ENCODE assay signal across 8 mouse cellular contexts in genomic region chr5:33337206-33337605, GRCm38 (mm10). TPM values are rescaled to one million over a fixed set of nuclear protein-coding genes. Genes with fewer than 3 reads are reported as not detected.
DNase-seq lines count a peak whose midpoint lies in the region; ATAC-seq lines count a peak whose summit lies in the region.

No protein-coding gene starts in this region.

- DNase-seq in forebrain, embryonic 10.5 days (ENCODE audit: extremely low spot score, low spot score): no peak
- no peak for DNase-seq in forebrain, embryonic 11.5 days (ENCODE audit: low spot score)
- DNase-seq in lung, adult 18-20 months: peak; percentile 34 to 44
- no peak for DNase-seq in lung, postnatal 14 days
- DNase-seq in limb, embryonic 11.5 days (ENCODE audit: low spot score): no peak
- no peak for DNase-seq in frontal cortex, postnatal 10 days (ENCODE audit: low spot score in 2 of 2)
- no peak for DNase-seq in thymus, postnatal 10 days (ENCODE audit: low spot score in 2 of 2)

- H3K27me3 ChIP-seq in forebrain, embryonic 10.5 days (ENCODE audit: poor library complexity, severe bottlenecking): no peaks in the 10 kb centered on the region
- no peaks in the 10 kb centered on the region for H3K27me3 ChIP-seq in forebrain, embryonic 11.5 days (ENCODE audit: control insufficient read depth, insufficient read depth, low read length)
- H3K27me3 ChIP-seq in limb, embryonic 11.5 days (ENCODE audit: control insufficient read depth, insufficient read depth, low read length): no peaks in the 10 kb centered on the region
- no peaks in the 10 kb centered on the region for H3K27me3 ChIP-seq in neural tube, embryonic 13.5 days

- peak overlapping the region; percentile 66; the same call in 1 of the 2 replicates for H3K4me3 ChIP-seq in forebrain, embryonic 10.5 days
- no peak overlapping the region for H3K4me3 ChIP-seq in forebrain, embryonic 11.5 days (ENCODE audit: low read depth, low read length)
- H3K4me3 ChIP-seq in limb, embryonic 11.5 days (ENCODE audit: low read depth, low read length): no peak overlapping the region
- H3K4me3 ChIP-seq in neural tube, embryonic 13.5 days: peak overlapping the region; percentile 100

- no peak for ATAC-seq in forebrain, embryonic 11.5 days (replicated peaks; ENCODE audit: low FRiP score)
- ATAC-seq in limb, embryonic 11.5 days (ENCODE audit: insufficient number of reproducible peaks, low FRiP score, low TSS enrichment, low read depth): no peak
- no peak for ATAC-seq in neural tube, embryonic 13.5 days (ENCODE audit: low read depth)

- H3K4me1 ChIP-seq in forebrain, embryonic 10.5 days: peaks cover 18% of the 10 kb centered on the region
- H3K4me1 ChIP-seq in forebrain, embryonic 11.5 days (replicated peaks; ENCODE audit: control insufficient read depth, insufficient read depth, low read length): peaks cover 4% of the 10 kb centered on the region
- H3K4me1 ChIP-seq in limb, embryonic 11.5 days (ENCODE audit: control insufficient read depth, insufficient read depth, low read length): peaks cover 9% of the 10 kb centered on the region
- peaks cover 33% of the 10 kb centered on the region for H3K4me1 ChIP-seq in neural tube, embryonic 13.5 days (replicated peaks)

- peaks cover 42% of the 10 kb centered on the region for H3K36me3 ChIP-seq in forebrain, embryonic 10.5 days (replicated peaks)
- H3K36me3 ChIP-seq in forebrain, embryonic 11.5 days (ENCODE audit: control insufficient read depth, insufficient read depth, low read length): no peaks in the 10 kb centered on the region
- H3K36me3 ChIP-seq in limb, embryonic 11.5 days (ENCODE audit: control insufficient read depth, insufficient read depth, low read length): peaks cover 5% of the 10 kb centered on the region
- peaks cover 11% of the 10 kb centered on the region; the same call in 1 of the 2 replicates for H3K36me3 ChIP-seq in neural tube, embryonic 13.5 days

- H3K9ac ChIP-seq in forebrain, embryonic 11.5 days (ENCODE audit: low read length): no peak overlapping the region; the same call in 1 of the 2 replicates
- no peak overlapping the region for H3K9ac ChIP-seq in limb, embryonic 11.5 days (ENCODE audit: low read length)
- peak overlapping the region; percentile 99; the same call in 1 of the 2 replicates for H3K9ac ChIP-seq in neural tube, embryonic 13.5 days

- WGBS in forebrain, embryonic 10.5 days: 89% methylated on average over 8 of the region's 8 CpGs
- WGBS in forebrain, embryonic 11.5 days: 87% methylated on average over 8 of the region's 8 CpGs
- 80% methylated on average over 8 of the region's 8 CpGs for WGBS in limb, embryonic 11.5 days
- WGBS in neural tube, embryonic 13.5 days: 89% methylated on average over 8 of the region's 8 CpGs

- H3K9me3 ChIP-seq in forebrain, embryonic 10.5 days: peaks cover 10% of the 10 kb centered on the region
- H3K9me3 ChIP-seq in forebrain, embryonic 11.5 days (ENCODE audit: control insufficient read depth, low read length): no peaks in the 10 kb centered on the region
- H3K9me3 ChIP-seq in limb, embryonic 11.5 days (ENCODE audit: control insufficient read depth, low read length): no peaks in the 10 kb centered on the region
- H3K9me3 ChIP-seq in neural tube, embryonic 13.5 days: no peaks in the 10 kb centered on the region

- H3K4me2 ChIP-seq in forebrain, embryonic 11.5 days (ENCODE audit: low read depth, low read length, severe bottlenecking): no peak overlapping the region
- 0 out of 2 replicates have a peak overlapping the region, but pooled peaks have one; percentile 10 for H3K4me2 ChIP-seq in limb, embryonic 11.5 days (ENCODE audit: low read depth, severe bottlenecking)
- H3K4me2 ChIP-seq in neural tube, embryonic 13.5 days: peak overlapping the region; percentile 90

- H3K27ac ChIP-seq in forebrain, embryonic 10.5 days: no peak overlapping the region
- no peak overlapping the region for H3K27ac ChIP-seq in forebrain, embryonic 11.5 days (ENCODE audit: low read depth, low read length)
- no peak overlapping the region for H3K27ac ChIP-seq in limb, embryonic 11.5 days (replicated peaks; ENCODE audit: low read depth, low read length)
- no peak overlapping the region for H3K27ac ChIP-seq in neural tube, embryonic 13.5 days (replicated peaks)

RNA-seq across cellular contexts. Expression of gene Maea, which starts 1.9 kb away (rescaled TPM):
- 151 and 157 TPM in 2 replicates for polyA plus RNA-seq in forebrain, embryonic 10.5 days (2016; fragmentation: Nextera tagmentation; extraction: Ambion mirVana)
- polyA plus RNA-seq in forebrain, embryonic 11.5 days (2014; fragmentation: Nextera tagmentation; extraction: Ambion mirVana): 122 and 135 TPM in 2 replicates
- 145 and 152 TPM in 2 replicates for polyA plus RNA-seq in limb, embryonic 11.5 days (2014; fragmentation: Nextera tagmentation; extraction: Ambion mirVana)
- 115 and 123 TPM in 2 replicates for polyA plus RNA-seq in neural tube, embryonic 13.5 days (2015; fragmentation: Nextera tagmentation; extraction: Ambion mirVana)

RNA-seq across cellular contexts. Expression of gene Uvssa, which starts 41.1 kb away (rescaled TPM):
- polyA plus RNA-seq in forebrain, embryonic 10.5 days (2016; fragmentation: Nextera tagmentation; extraction: Ambion mirVana): 6.6 and 7.0 TPM in 2 replicates
- polyA plus RNA-seq in forebrain, embryonic 11.5 days (2014; fragmentation: Nextera tagmentation; extraction: Ambion mirVana): 6.3 and 8.8 TPM in 2 replicates
- 8.1 and 8.6 TPM in 2 replicates for polyA plus RNA-seq in limb, embryonic 11.5 days (2014; fragmentation: Nextera tagmentation; extraction: Ambion mirVana)
- 7.9 and 8.6 TPM in 2 replicates for polyA plus RNA-seq in neural tube, embryonic 13.5 days (2015; fragmentation: Nextera tagmentation; extraction: Ambion mirVana)

Comparison
In these comparisons a context has a peak if more than half of its experiments do, and no peak if none do; other contexts are left out.
1. DNase-seq: peak in lung, adult 18-20 months (2 of 2); none in forebrain, embryonic 10.5 days (single experiment), forebrain, embryonic 11.5 days (single experiment), lung, postnatal 14 days (single experiment), limb, embryonic 11.5 days (single experiment), frontal cortex, postnatal 10 days (0 of 2) and thymus, postnatal 10 days (0 of 2).
2. H3K4me3 ChIP-seq: peak in forebrain, embryonic 10.5 days (single experiment) and neural tube, embryonic 13.5 days (single experiment); none in forebrain, embryonic 11.5 days (single experiment) and limb, embryonic 11.5 days (single experiment).